Mouse (Mus musculus): ENCODE measurements around the gene Afdn.
"Not testable (repeated sequence)": the region's sequence is repeated elsewhere in the genome, so short reads cannot be mapped to it uniquely, and the experiment has no call there.

Gene Afdn

GRCm38 (mm10) chr17:13870236-13870635 lies 109.9 kb downstream of the Afdn start:
- DNase-seq (ENCODE audit: low read depth, low spot score), result no peak

- DNase-seq (ENCODE audit: low read depth, low spot score), result no peak
Observed at GRCm38 (mm10) chr17:13874245-13874644, 113.9 kb downstream of the Afdn start.

- DNase-seq (ENCODE audit: low read depth, low spot score), result no peak
Observed at GRCm38 (mm10) chr17:13877460-13877859, 117.1 kb downstream of the Afdn start.

- DNase-seq (ENCODE audit: low read depth, low spot score), result no peak
Observed at GRCm38 (mm10) chr17:13879731-13880130, 119.4 kb downstream of the Afdn start.

GRCm38 (mm10) chr17:13883540-13883939 lies 123.2 kb downstream of the Afdn start:
- DNase-seq (ENCODE audit: low read depth, low spot score), result no peak

- no peak for DNase-seq (ENCODE audit: low read depth, low spot score)
Observed at GRCm38 (mm10) chr17:13889818-13890434, 129.6 kb downstream of the Afdn start.

GRCm38 (mm10) chr17:13890932-13891331 lies 130.6 kb downstream of the Afdn start:
- no peak for DNase-seq (ENCODE audit: low read depth, low spot score)

- DNase-seq (ENCODE audit: low read depth, low spot score), result no peak
Observed at GRCm38 (mm10) chr17:13898838-13899237, 138.5 kb downstream of the Afdn start.

- no peak for DNase-seq (ENCODE audit: low read depth, low spot score)
Observed at GRCm38 (mm10) chr17:13899241-13899640, 138.9 kb downstream of the Afdn start.

- no peak for DNase-seq (ENCODE audit: low read depth, low spot score)
Observed at GRCm38 (mm10) chr17:13903793-13904192, 143.5 kb downstream of the Afdn start.

- no peak for DNase-seq (ENCODE audit: low read depth, low spot score)
Observed at GRCm38 (mm10) chr17:13907082-13907481, 146.7 kb downstream of the Afdn start.

GRCm38 (mm10) chr17:13907681-13908080 lies 147.3 kb downstream of the Afdn start:
- no peak for DNase-seq (ENCODE audit: low read depth, low spot score)

GRCm38 (mm10) chr17:13913951-13914350 lies 153.6 kb downstream of the Afdn start:
- DNase-seq (ENCODE audit: low read depth, low spot score), result no peak

- no peak for DNase-seq (ENCODE audit: low read depth, low spot score)
Observed at GRCm38 (mm10) chr17:13914531-13914930, 154.2 kb downstream of the Afdn start.

GRCm38 (mm10) chr17:13920771-13921170 lies 160.4 kb downstream of the Afdn start:
- no peak for DNase-seq (ENCODE audit: low read depth, low spot score)

GRCm38 (mm10) chr17:13923418-13923817 lies 163.1 kb downstream of the Afdn start:
- DNase-seq (ENCODE audit: low read depth, low spot score), result no peak

GRCm38 (mm10) chr17:13924588-13924987 lies 164.2 kb downstream of the Afdn start:
- DNase-seq (ENCODE audit: low read depth, low spot score), result no peak

- DNase-seq (ENCODE audit: low read depth, low spot score), result no peak
Observed at GRCm38 (mm10) chr17:13925931-13926330, 165.6 kb downstream of the Afdn start.

- DNase-seq (ENCODE audit: low read depth, low spot score), result no peak
Observed at GRCm38 (mm10) chr17:13930421-13930820, 170.1 kb downstream of the Afdn start.

- not testable (repeated sequence) for DNase-seq (ENCODE audit: low read depth, low spot score)
Observed at GRCm38 (mm10) chr17:13935364-13935763, 175.0 kb downstream of the Afdn start.

GRCm38 (mm10) chr17:13937787-13938186 lies 177.4 kb downstream of the Afdn start:
- DNase-seq (ENCODE audit: low read depth, low spot score), result no peak

GRCm38 (mm10) chr17:13938652-13939051 lies 178.3 kb downstream of the Afdn start:
- DNase-seq (ENCODE audit: low read depth, low spot score), result no peak

GRCm38 (mm10) chr17:13939231-13939630 lies 178.9 kb downstream of the Afdn start:
- DNase-seq (ENCODE audit: low read depth, low spot score), result not testable (repeated sequence)

- no peak for DNase-seq (ENCODE audit: low read depth, low spot score)
Observed at GRCm38 (mm10) chr17:13940487-13940886, 180.1 kb downstream of the Afdn start.

Measured in c-Kit-negative CD71-positive TER-119-positive erythroid progenitor cells, embryonic 14.5 days (primary cell).